Mouse (Mus musculus) cortical plate, adult 2 months (tissue): ENCODE results near the gene Tmem129.

ENCODE experiments used
- CTCF ChIP-seq: fragments of 200-500 bp; IDR thresholded peaks from 2 replicates; pipeline ENCODE4 v1.5.1; 2011; ENCODE audit warnings: mild to moderate bottlenecking, control low read depth, low read length; ENCODE audit not compliant: insufficient read depth; ENCODE audit errors: extremely low read depth
- POLR2A ChIP-seq: fragments of 200-500 bp; IDR thresholded peaks from 2 replicates; pipeline ENCODE4 v1.6.1; 2011; ENCODE audit warnings: mild to moderate bottlenecking, low read length, control low read depth; ENCODE audit not compliant: insufficient read depth; ENCODE audit errors: extremely low read depth

DNA sequence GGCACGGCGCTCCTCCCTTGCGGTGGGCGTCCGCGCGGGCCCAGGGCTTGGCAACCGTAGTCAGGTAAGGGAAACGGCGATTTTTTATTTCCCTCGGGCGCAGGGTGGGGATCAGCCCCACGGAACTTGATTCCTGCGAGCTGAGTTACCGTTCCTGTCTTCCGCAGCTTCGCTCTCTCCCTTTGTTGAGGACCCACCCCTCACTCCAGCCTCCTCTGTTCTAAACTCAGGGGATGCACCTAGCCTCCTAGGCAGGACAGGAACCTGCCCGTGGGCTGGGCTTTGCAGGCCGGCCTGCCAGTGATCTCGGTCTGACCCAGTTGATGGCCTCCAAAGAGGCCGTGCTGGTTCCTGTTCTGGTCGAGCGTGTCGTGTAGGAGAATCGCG, 441 bp upstream of the Tmem129 start:
- TF ChIP-seq CTCF (no peak), POLR2A (no peak)
